Comparison of ENCODE assay signal across 25 mouse cellular contexts in genomic region chr8:91056848-91057247, GRCm38 (mm10). TPM values are rescaled to one million over a fixed set of nuclear protein-coding genes. Genes with fewer than 3 reads are reported as not detected.
A peak's percentile ranks its signal among the peaks of the same experiment; 100 is the strongest.
DNase-seq lines count a peak whose midpoint lies in the region; ATAC-seq and TF ChIP-seq lines count a peak whose summit lies in the region.
"Had no signal": no experiment of that assay in that cellular context is flagged by ENCODE, and none has a peak within 500 bp of the region (broad histone marks: within the 10 kb centered on the region; RNA-seq: fewer than 3 reads in every experiment).

No protein-coding gene starts in this region.

- H3K36me3 ChIP-seq in kidney, embryonic 15.5 days = peaks cover 18% of the 10 kb centered on the region

- peaks cover 11% of the 10 kb centered on the region; the same call in 1 of the 2 replicates for H3K4me1 ChIP-seq in kidney, embryonic 15.5 days
- H3K4me1 ChIP-seq: intestine, embryonic 15.5 days; midbrain, embryonic 13.5 days; neural tube, embryonic 15.5 days had no signal

- intact Hi-C loops in left cerebral cortex, postnatal 4 days (cut with DNase I) = no loop called here
- intact Hi-C loops in left cerebral cortex, adult 2 months (cut with DNase I) = no loop called here

- H3K9ac ChIP-seq in kidney, embryonic 15.5 days = no peak overlapping the region
- H3K9ac ChIP-seq: intestine, embryonic 15.5 days; midbrain, embryonic 13.5 days; neural tube, embryonic 15.5 days had no signal

- H3K9me3 ChIP-seq in kidney, embryonic 15.5 days (replicated peaks) = no peaks in the 10 kb centered on the region
- H3K9me3 ChIP-seq: hindbrain, embryonic 10.5 days; intestine, embryonic 15.5 days; midbrain, embryonic 13.5 days; neural tube, embryonic 15.5 days had no signal

- no peak overlapping the region for H3K4me2 ChIP-seq in kidney, embryonic 15.5 days
- H3K4me2 ChIP-seq: intestine, embryonic 15.5 days; liver, embryonic 11.5 days; midbrain, embryonic 13.5 days; neural tube, embryonic 15.5 days had no signal

- H3K27ac ChIP-seq in kidney, embryonic 15.5 days = peak overlapping the region; percentile 68
- H3K27ac ChIP-seq in left cerebral cortex, adult 2 months = no peak overlapping the region
- H3K27ac ChIP-seq: hindbrain, embryonic 10.5 days; intestine, embryonic 15.5 days; layer of hippocampus, adult 2 months; macrophage; midbrain, embryonic 13.5 days; neural tube, embryonic 15.5 days had no signal

- H3K27me3 ChIP-seq in kidney, embryonic 15.5 days = no peaks in the 10 kb centered on the region
- H3K27me3 ChIP-seq: intestine, embryonic 15.5 days; midbrain, embryonic 13.5 days; neural tube, embryonic 15.5 days had no signal

- peak; percentile 70 for ATAC-seq in kidney, embryonic 15.5 days (replicated peaks; ENCODE audit: low FRiP score)
- ATAC-seq: forebrain, embryonic 16.5 days; hindbrain, embryonic 16.5 days; intestine, embryonic 15.5 days; midbrain, embryonic 13.5 days had no signal

- no peak for DNase-seq in kidney, postnatal 36 days
- DNase-seq in left cerebral cortex, postnatal 4 days = peak; percentile 47
- no peak for DNase-seq in left cerebral cortex, adult 2 months (ENCODE audit: extremely low spot score in 1 of 2, low spot score in 2 of 2)
- peak; percentile 38 for DNase-seq in lung, postnatal 10 days
- DNase-seq in lung, postnatal 25 days (ENCODE audit: low spot score) = no peak
- DNase-seq in frontal cortex, postnatal 25 days (ENCODE audit: low spot score in 2 of 2) = no peak
- DNase-seq: adrenal gland, postnatal 25 days; cerebellum, adult 18-20 months; cerebellum, postnatal 14 days; heart, postnatal 14 days; kidney, postnatal 14 days; retina, postnatal 1 day; right cerebral cortex, postnatal 14 days; thymus, postnatal 4 days had no signal

- 25% methylated on average over 3 of the region's 3 CpGs for WGBS in kidney, embryonic 15.5 days

- H3K4me3 ChIP-seq in kidney, embryonic 15.5 days (replicated peaks) = no peak overlapping the region
- H3K4me3 ChIP-seq in left cerebral cortex, adult 2 months = no peak overlapping the region
- H3K4me3 ChIP-seq: erythroblast, embryonic 14.5 days; hindbrain, embryonic 10.5 days; intestine, embryonic 15.5 days; layer of hippocampus, adult 2 months; midbrain, embryonic 13.5 days; neural tube, embryonic 15.5 days had no signal

- TF ChIP-seq CTCF in left cerebral cortex, adult 2 months (IDR thresholded peaks at IDR 0.05) = no peak

RNA-seq across cellular contexts. Expression of gene Rbl2, which starts 13.0 kb away (rescaled TPM):
- polyA plus RNA-seq in kidney, embryonic 15.5 days (2015; fragmentation: Nextera tagmentation; extraction: Ambion mirVana) = 17.9 and 18.5 TPM in 2 replicates
- 10 to 100 TPM; 32.1 to 34.1 TPM for total RNA-seq in left cerebral cortex, postnatal 4 days (2021)
- total RNA-seq in left cerebral cortex, adult 2 months (2021) = 10 to 100 TPM; 39.1 to 43.1 TPM

Comparison
In these comparisons a context has a peak if more than half of its experiments do, and no peak if none do; other contexts are left out.
1. DNase-seq: peak in left cerebral cortex, postnatal 4 days (single experiment) and lung, postnatal 10 days (single experiment); none in kidney, postnatal 36 days (0 of 2), left cerebral cortex, adult 2 months (0 of 2), lung, postnatal 25 days (single experiment) and frontal cortex, postnatal 25 days (0 of 2).